Mouse (Mus musculus) neural tube, embryonic 10.5 days (tissue): ENCODE results near the gene Mark1.

Experiments
- DNase-seq: peaks from one replicate; pipeline ENCODE4 v3.0.0-alpha.2; 2017; ENCODE audit warnings: low spot score; ENCODE audit errors: extremely low spot score

Gene Mark1

GRCm38 (mm10) chr1:184963121-184963693 is 36.2 kb downstream of the Mark1 start:
- no peak for DNase-seq

GRCm38 (mm10) chr1:184961853-184962252 is 37.5 kb downstream of the Mark1 start:
- no peak for DNase-seq

- no peak for DNase-seq
Observed at GRCm38 (mm10) chr1:184958818-184959217, 40.6 kb downstream of the Mark1 start.

GRCm38 (mm10) chr1:184958388-184958787 is 41.0 kb downstream of the Mark1 start:
- DNase-seq, result no peak

- no peak for DNase-seq
Observed at GRCm38 (mm10) chr1:184951758-184952157, 47.6 kb downstream of the Mark1 start.

- DNase-seq, result no peak
Observed at GRCm38 (mm10) chr1:184951057-184951456, 48.3 kb downstream of the Mark1 start.

GRCm38 (mm10) chr1:184938106-184938505 is 61.3 kb downstream of the Mark1 start:
- DNase-seq, result no peak

- DNase-seq, result no peak
Observed at GRCm38 (mm10) chr1:184935980-184936379, 63.4 kb downstream of the Mark1 start.

GRCm38 (mm10) chr1:184935490-184935889 is 63.9 kb downstream of the Mark1 start:
- no peak for DNase-seq

GRCm38 (mm10) chr1:184931097-184931496 is 68.3 kb downstream of the Mark1 start:
- no peak for DNase-seq

- DNase-seq, result no peak
Observed at GRCm38 (mm10) chr1:184928382-184928781, 71.0 kb downstream of the Mark1 start.

GRCm38 (mm10) chr1:184927911-184928310 is 71.5 kb downstream of the Mark1 start:
- DNase-seq, result no peak

GRCm38 (mm10) chr1:184922824-184923223 is 76.5 kb downstream of the Mark1 start:
- DNase-seq, result no peak

GRCm38 (mm10) chr1:184920057-184920456 is 79.3 kb downstream of the Mark1 start:
- no peak for DNase-seq

- no peak for DNase-seq
Observed at GRCm38 (mm10) chr1:184918227-184918888, 81.0 kb downstream of the Mark1 start.

GRCm38 (mm10) chr1:184912336-184912735 is 87.0 kb downstream of the Mark1 start:
- DNase-seq, result no peak

GRCm38 (mm10) chr1:184911861-184912260 is 87.5 kb downstream of the Mark1 start:
- DNase-seq, result no peak

GRCm38 (mm10) chr1:184908558-184908957 is 90.8 kb downstream of the Mark1 start:
- DNase-seq, result no peak

- DNase-seq, result no peak
Observed at GRCm38 (mm10) chr1:184905904-184906745, 93.2 kb downstream of the Mark1 start.

GRCm38 (mm10) chr1:184905371-184905770 is 94.0 kb downstream of the Mark1 start:
- no peak for DNase-seq

GRCm38 (mm10) chr1:184903697-184904096 is 95.7 kb downstream of the Mark1 start:
- no peak for DNase-seq

- DNase-seq, result no peak
Observed at GRCm38 (mm10) chr1:184902886-184903285, 96.5 kb downstream of the Mark1 start.
